Mouse (Mus musculus): ENCODE measurements around the gene Nup188. TPM values are rescaled to one million over a fixed set of nuclear protein-coding genes. Genes with fewer than 3 reads are reported as not detected.

Gene Nup188
- polyA plus RNA-seq, 1 experiment from 2014 or later = 43.1 TPM

DNA sequence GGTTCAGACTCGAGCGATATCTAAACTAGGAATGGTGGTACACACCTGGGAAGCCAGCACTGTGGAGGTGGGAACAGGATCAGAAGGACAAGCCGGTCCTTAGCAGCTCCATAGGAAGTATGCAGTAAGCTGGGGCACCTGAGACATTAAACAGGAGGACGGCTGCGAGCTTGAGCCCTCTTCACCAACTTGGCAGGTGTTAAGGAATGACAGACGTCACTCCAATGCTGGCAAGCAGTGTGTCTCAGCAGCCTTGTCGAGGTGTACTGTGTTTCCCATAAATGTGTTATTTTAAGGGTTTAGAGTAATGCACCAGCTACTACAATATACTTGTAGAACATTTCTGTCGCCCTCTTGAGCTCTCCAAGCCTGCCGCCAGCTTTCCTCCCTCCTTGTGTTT lies 100.7 kb downstream of the Nup188 start:
- Histone ChIP-seq H3K27ac (ENCODE audit: low read length) (no peak overlapping the region), H3K9ac (replicated peaks; ENCODE audit: low read depth, low read length) (no peak overlapping the region), H3K4me1 (ENCODE audit: control insufficient read depth, insufficient read depth, low read length) (no peaks in the 10 kb centered on the region), H3K36me3 (ENCODE audit: control insufficient read depth, insufficient read depth, low read length) (peaks cover 17% of the 10 kb centered on the region), H3K4me3 (ENCODE audit: low read depth, low read length) (no peak overlapping the region), H3K9me3 (ENCODE audit: control insufficient read depth, low read depth, low read length) (no peaks in the 10 kb centered on the region), H3K4me2 (replicated peaks; ENCODE audit: low read depth, low read length) (no peak overlapping the region), H3K27me3 (ENCODE audit: control insufficient read depth, insufficient read depth, low read length) (no peaks in the 10 kb centered on the region)
- no peak for ATAC-seq (ENCODE audit: insufficient number of reproducible peaks, insufficient read depth, low FRiP score, low read depth)
- WGBS = 80% methylated on average over 9 of the region's 9 CpGs

- WGBS = 87% methylated on average over 2 of the region's 2 CpGs
- H3K9me3 ChIP-seq (ENCODE audit: control insufficient read depth, low read depth, low read length) = no peaks in the 10 kb centered on the region
- ATAC-seq (ENCODE audit: insufficient number of reproducible peaks, insufficient read depth, low FRiP score, low read depth) = no peak
Observed at GRCm38 (mm10) chr2:30389000-30389399, 102.8 kb downstream of the Nup188 start.

DNA sequence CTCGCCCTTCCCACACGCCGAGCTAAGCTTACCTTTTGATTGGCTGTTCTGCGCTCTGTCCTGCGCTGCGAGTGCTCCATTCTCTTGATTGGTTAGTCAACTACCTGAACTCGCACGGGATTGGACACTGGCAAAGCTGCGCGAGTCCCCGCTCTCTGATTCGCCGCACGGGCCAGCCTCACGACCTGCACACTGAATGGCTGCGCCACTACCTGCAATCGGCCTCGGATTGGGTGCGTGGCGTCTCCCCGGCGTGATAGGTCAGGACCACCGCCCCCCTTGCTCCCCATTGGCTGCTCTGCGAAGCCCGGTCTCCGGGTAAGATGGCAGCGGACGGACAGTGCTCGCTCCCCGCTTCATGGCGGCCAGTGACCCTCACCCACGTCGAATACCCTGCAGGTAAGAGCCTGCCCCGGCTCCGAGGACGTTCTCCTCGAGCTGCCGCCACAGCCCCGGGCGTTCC lies 105.9 kb downstream of the Nup188 start, which contains the start of gene Dolpp1:
Gene Dolpp1 (plus strand): TSS at position 141 of the 463 bp plus-strand sequence.
- Histone ChIP-seq H3K27ac (ENCODE audit: low read length) (peak within 1 kb of the TSS; percentile 88), H3K9me3 (ENCODE audit: control insufficient read depth, low read depth, low read length) (no peaks in the 10 kb centered on the region), H3K27me3 (ENCODE audit: control insufficient read depth, insufficient read depth, low read length) (no peaks in the 10 kb centered on the region), H3K36me3 (ENCODE audit: control insufficient read depth, insufficient read depth, low read length) (peaks cover 6% of the 10 kb centered on the region; the same call in 1 of the 2 replicates), H3K9ac (replicated peaks; ENCODE audit: low read depth, low read length) (peak within 1 kb of the TSS; percentile 65), H3K4me3 (ENCODE audit: low read depth, low read length) (peak within 1 kb of the TSS; percentile 76), H3K4me2 (replicated peaks; ENCODE audit: low read depth, low read length) (peak within 1 kb of the TSS; percentile 78), H3K4me1 (ENCODE audit: control insufficient read depth, insufficient read depth, low read length) (peaks cover 7% of the 10 kb centered on the region; the same call in 1 of the 2 replicates)
- under 1% methylated on average over 40 of the region's 40 CpGs for WGBS
- ATAC-seq (ENCODE audit: insufficient number of reproducible peaks, insufficient read depth, low FRiP score, low read depth) = peak; percentile 97

More at GRCm38 (mm10) chr2:30389000-30389399, 102.8 kb downstream of the Nup188 start:
- Histone ChIP-seq H3K9ac (replicated peaks; ENCODE audit: low read depth, low read length) (no peak overlapping the region), H3K4me3 (ENCODE audit: low read depth, low read length) (no peak overlapping the region), H3K4me1 (ENCODE audit: control insufficient read depth, insufficient read depth, low read length) (peaks cover 7% of the 10 kb centered on the region; the same call in 1 of the 2 replicates), H3K27ac (ENCODE audit: low read length) (no peak overlapping the region), H3K4me2 (replicated peaks; ENCODE audit: low read depth, low read length) (no peak overlapping the region), H3K36me3 (ENCODE audit: control insufficient read depth, insufficient read depth, low read length) (peaks cover 2% of the 10 kb centered on the region; the same call in 1 of the 2 replicates), H3K27me3 (ENCODE audit: control insufficient read depth, insufficient read depth, low read length) (no peaks in the 10 kb centered on the region)

GRCm38 (mm10) chr2:30392577-30393369 lies 106.6 kb downstream of the Nup188 start:
- Histone ChIP-seq H3K27ac (ENCODE audit: low read length) (peak overlapping the region; percentile 88), H3K4me2 (replicated peaks; ENCODE audit: low read depth, low read length) (peak overlapping the region; percentile 78), H3K9me3 (ENCODE audit: control insufficient read depth, low read depth, low read length) (no peaks in the 10 kb centered on the region), H3K36me3 (ENCODE audit: control insufficient read depth, insufficient read depth, low read length) (peaks cover 12% of the 10 kb centered on the region), H3K27me3 (ENCODE audit: control insufficient read depth, insufficient read depth, low read length) (no peaks in the 10 kb centered on the region), H3K4me1 (ENCODE audit: control insufficient read depth, insufficient read depth, low read length) (peaks cover 7% of the 10 kb centered on the region; the same call in 1 of the 2 replicates), H3K9ac (replicated peaks; ENCODE audit: low read depth, low read length) (peak overlapping the region; percentile 65), H3K4me3 (ENCODE audit: low read depth, low read length) (peak overlapping the region; percentile 76)
- WGBS = under 1% methylated on average over 53 of the region's 54 CpGs
- peak; percentile 68 for ATAC-seq (ENCODE audit: insufficient number of reproducible peaks, insufficient read depth, low FRiP score, low read depth)

DNA sequence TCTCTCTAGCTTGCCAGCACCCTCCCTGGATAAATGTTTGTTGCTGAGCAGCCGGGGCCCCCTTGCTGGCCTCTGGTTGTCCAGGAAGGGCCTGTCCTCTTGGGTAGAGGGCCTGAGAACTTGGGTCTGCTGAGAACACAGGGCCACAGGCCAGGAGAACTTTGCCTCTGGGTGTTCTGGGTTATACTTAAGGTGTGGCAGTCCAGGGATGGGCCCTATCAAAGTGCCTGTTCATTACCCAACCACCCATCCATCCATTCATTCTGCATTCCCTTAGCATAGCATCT lies 107.1 kb downstream of the Nup188 start:
- ATAC-seq (ENCODE audit: insufficient number of reproducible peaks, insufficient read depth, low FRiP score, low read depth) = no peak
- peak overlapping the region; percentile 78 for H3K4me2 ChIP-seq (replicated peaks; ENCODE audit: low read depth, low read length)
- H3K36me3 ChIP-seq (ENCODE audit: control insufficient read depth, insufficient read depth, low read length) = peaks cover 16% of the 10 kb centered on the region
- no peaks in the 10 kb centered on the region for H3K9me3 ChIP-seq (ENCODE audit: control insufficient read depth, low read depth, low read length)
- peaks cover 7% of the 10 kb centered on the region; the same call in 1 of the 2 replicates for H3K4me1 ChIP-seq (ENCODE audit: control insufficient read depth, insufficient read depth, low read length)
- peak overlapping the region; percentile 65; the same call in 1 of the 2 replicates for H3K9ac ChIP-seq (replicated peaks; ENCODE audit: low read depth, low read length)
- H3K27ac ChIP-seq (ENCODE audit: low read length) = peak overlapping the region; percentile 88; the same call in 1 of the 2 replicates
- H3K27me3 ChIP-seq (ENCODE audit: control insufficient read depth, insufficient read depth, low read length) = no peaks in the 10 kb centered on the region
- 44% methylated on average over 1 of the region's 1 CpGs for WGBS
- H3K4me3 ChIP-seq (ENCODE audit: low read depth, low read length) = peak overlapping the region; percentile 76

Small RNAs within 50 kb of the gene (microRNA-seq; reads per million reads assigned to microRNA genes)
- gene Gm47292 = not detected

Other genes with a start within 250 kb of the Nup188 start
- gene Wdr34, start 237.5 kb upstream of the Nup188 start, polyA plus RNA-seq (2014; fragmentation: Nextera tagmentation; extraction: Ambion mirVana) = 29.6 and 32.7 TPM in 2 replicates
- gene Set, start 229.0 kb upstream of the Nup188 start, polyA plus RNA-seq (2014; fragmentation: Nextera tagmentation; extraction: Ambion mirVana) = 454 and 480 TPM in 2 replicates
- gene Pkn3, start 208.7 kb upstream of the Nup188 start, polyA plus RNA-seq (2014; fragmentation: Nextera tagmentation; extraction: Ambion mirVana) = 6.3 and 6.9 TPM in 2 replicates
- 44.1 and 45.2 TPM in 2 replicates for gene Zdhhc12, start 192.7 kb upstream of the Nup188 start, polyA plus RNA-seq (2014; fragmentation: Nextera tagmentation; extraction: Ambion mirVana)
- 11.3 and 13.6 TPM in 2 replicates for gene Zer1, start 161.8 kb upstream of the Nup188 start, polyA plus RNA-seq (2014; fragmentation: Nextera tagmentation; extraction: Ambion mirVana)
- 12.0 and 12.4 TPM in 2 replicates for gene Tbc1d13, start 152.7 kb upstream of the Nup188 start, polyA plus RNA-seq (2014; fragmentation: Nextera tagmentation; extraction: Ambion mirVana)
- 21.9 and 24.8 TPM in 2 replicates for gene Endog, start 114.9 kb upstream of the Nup188 start, polyA plus RNA-seq (2014; fragmentation: Nextera tagmentation; extraction: Ambion mirVana)
- 63.6 and 64.6 TPM in 2 replicates for gene Spout1, start 107.9 kb upstream of the Nup188 start, polyA plus RNA-seq (2014; fragmentation: Nextera tagmentation; extraction: Ambion mirVana)
- 13.9 and 15.7 TPM in 2 replicates for gene Kyat1, start 80.5 kb upstream of the Nup188 start, polyA plus RNA-seq (2014; fragmentation: Nextera tagmentation; extraction: Ambion mirVana)
- gene Lrrc8a, start 48.7 kb upstream of the Nup188 start, polyA plus RNA-seq (2014; fragmentation: Nextera tagmentation; extraction: Ambion mirVana) = 50.0 and 51.9 TPM in 2 replicates
- gene Gm28035, start 45.8 kb upstream of the Nup188 start, polyA plus RNA-seq (2014; fragmentation: Nextera tagmentation; extraction: Ambion mirVana) = 0.13 and 0.25 TPM in 2 replicates
- 16.2 and 17.6 TPM in 2 replicates for gene Phyhd1, start 20.2 kb upstream of the Nup188 start, polyA plus RNA-seq (2014; fragmentation: Nextera tagmentation; extraction: Ambion mirVana)
- gene Gm28038, start 5.4 kb upstream of the Nup188 start, polyA plus RNA-seq (2014; fragmentation: Nextera tagmentation; extraction: Ambion mirVana) = not detected in 2 replicates
- 30.6 and 32.0 TPM in 2 replicates for gene Dolk, start 63 bp upstream of the Nup188 start, polyA plus RNA-seq (2014; fragmentation: Nextera tagmentation; extraction: Ambion mirVana)
- 90.0 and 93.7 TPM in 2 replicates for gene Sh3glb2, start 72.9 kb downstream of the Nup188 start, polyA plus RNA-seq (2014; fragmentation: Nextera tagmentation; extraction: Ambion mirVana)
- gene Miga2, start 77.8 kb downstream of the Nup188 start, polyA plus RNA-seq (2014; fragmentation: Nextera tagmentation; extraction: Ambion mirVana) = 21.2 and 21.7 TPM in 2 replicates
- 35.8 and 37.8 TPM in 2 replicates for gene Dolpp1, start 105.9 kb downstream of the Nup188 start, polyA plus RNA-seq (2014; fragmentation: Nextera tagmentation; extraction: Ambion mirVana)
- 27.3 and 30.0 TPM in 2 replicates for gene Crat, start 129.4 kb downstream of the Nup188 start, polyA plus RNA-seq (2014; fragmentation: Nextera tagmentation; extraction: Ambion mirVana)
- gene Ptpa, start 129.6 kb downstream of the Nup188 start, polyA plus RNA-seq (2014; fragmentation: Nextera tagmentation; extraction: Ambion mirVana) = 82.6 and 85.4 TPM in 2 replicates
- gene Ier5l, start 187.8 kb downstream of the Nup188 start, polyA plus RNA-seq (2014; fragmentation: Nextera tagmentation; extraction: Ambion mirVana) = 2.8 and 3.1 TPM in 2 replicates